Mouse (Mus musculus) kidney, postnatal 0 days (tissue): Measurements from ENCODE around the gene Shmt1. TPM values are rescaled to one million over a fixed set of nuclear protein-coding genes. Genes with fewer than 3 reads are reported as not detected.

ENCODE experiments used
- ATAC-seq: fragments of 200-750 bp; cut with Nextera tagmentation; replicated peaks from 2 replicates; pipeline ENCODE4 v1.8.0; 2017; ENCODE audit warnings: low read depth, moderate number of reproducible peaks, moderate TSS enrichment, moderate library complexity; ENCODE audit not compliant: low FRiP score
- DNase-seq: peaks from one replicate; pipeline ENCODE4 v3.0.0-alpha.2; 2016; ENCODE audit warnings: low spot score
- H3K27ac ChIP-seq: fragments of 300-500 bp; sonication (generic); 2 replicates; pipeline ENCODE4 v1.5.1; 2014; ENCODE audit warnings: mild to moderate bottlenecking
- H3K27me3 ChIP-seq: fragments of 300-500 bp; sonication (generic); 2 replicates; pipeline ENCODE4 v1.6.1; 2014; ENCODE audit warnings: low read length, mixed read lengths; ENCODE audit not compliant: insufficient read depth
- H3K36me3 ChIP-seq: fragments of 300-500 bp; sonication (generic); 2 replicates; pipeline ENCODE4 v1.6.1; 2014; ENCODE audit warnings: low read length, mixed read lengths; ENCODE audit not compliant: insufficient read depth
- H3K4me1 ChIP-seq: fragments of 300-500 bp; sonication (generic); replicated peaks from 2 replicates; pipeline ENCODE4 v1.6.1; 2014; ENCODE audit warnings: antibody characterized with exemption, low read length, mixed read lengths; ENCODE audit not compliant: insufficient read depth
- H3K4me2 ChIP-seq: fragments of 300-500 bp; sonication (generic); 2 replicates; pipeline ENCODE4 v1.6.1; 2014; ENCODE audit warnings: mild to moderate bottlenecking, low read length, moderate library complexity, mixed read lengths
- H3K4me3 ChIP-seq: fragments of 300-500 bp; sonication (generic); replicated peaks from 2 replicates; pipeline ENCODE4 v1.5.1; 2014; ENCODE audit warnings: low read depth, low read length
- H3K9ac ChIP-seq: fragments of 300-500 bp; sonication (generic); 2 replicates; pipeline ENCODE4 v1.6.1; 2014; ENCODE audit warnings: low read depth, low read length
- H3K9me3 ChIP-seq: fragments of 300-500 bp; sonication (generic); replicated peaks from 2 replicates; pipeline ENCODE4 v1.6.1; 2016; ENCODE audit warnings: low read length, inconsistent platforms, mixed read lengths
- CTCF ChIP-seq: IDR thresholded peaks from 2 replicates; pipeline ENCODE4 v1.5.1; 2016; ENCODE audit warnings: antibody characterized with exemption, low read depth, mild to moderate bottlenecking, moderate library complexity
- WGBS: fragments of 180-500 bp; shearing (Covaris S2); extraction: QIAGEN DNeasy Blood & Tissue Kit; methylation state at CpG from one replicate; pipeline ENCODE4 v1.1.7; 2014; 5-methylcytosine and 5-hydroxymethylcytosine counted together
- polyA plus RNA-seq: library from polyadenylated mRNA; unstranded; fragments of >200 nt; fragmentation: Nextera tagmentation; extraction: Ambion mirVana; gene quantifications from 2 replicates; pipeline ENCODE4 v1.2.1, GENCODE M21; 2015

Gene Shmt1
- polyA plus RNA-seq, 1 experiment from 2014 or later, result 53.5 TPM

- DNase-seq (no peak), ATAC-seq (no peak)
- Histone ChIP-seq H3K4me3 (no peak overlapping the region), H3K9me3 (no peaks in the 10 kb centered on the region), H3K4me1 (peaks cover 24% of the 10 kb centered on the region), H3K9ac (no peak overlapping the region), H3K27ac (no peak overlapping the region), H3K4me2 (no peak overlapping the region), H3K27me3 (no peaks in the 10 kb centered on the region), H3K36me3 (no peaks in the 10 kb centered on the region)
- no peak for TF ChIP-seq CTCF
- 82% methylated on average over 3 of the region's 3 CpGs for WGBS
These were observed 37.3 kb downstream of the Shmt1 start for GRCm38 (mm10) chr11:60774158-60774689.

- WGBS, result 89% methylated on average over 4 of the region's 4 CpGs
- ATAC-seq, result no peak
These were observed 39.4 kb downstream of the Shmt1 start for GRCm38 (mm10) chr11:60772161-60772560.

GRCm38 (mm10) chr11:60770776-60771175 lies 40.7 kb downstream of the Shmt1 start:
- no peak overlapping the region for H3K9ac ChIP-seq
- TF ChIP-seq CTCF, result no peak
- ATAC-seq (no peak), DNase-seq (no peak)
- no peaks in the 10 kb centered on the region for H3K27me3 ChIP-seq
- H3K4me3 ChIP-seq, result no peak overlapping the region
- H3K27ac ChIP-seq, result no peak overlapping the region
- 82% methylated on average over 3 of the region's 3 CpGs for WGBS
- no peaks in the 10 kb centered on the region for H3K36me3 ChIP-seq
- H3K4me2 ChIP-seq, result no peak overlapping the region
- peaks cover 4% of the 10 kb centered on the region; the same call in 1 of the 2 replicates for H3K4me1 ChIP-seq
- no peaks in the 10 kb centered on the region for H3K9me3 ChIP-seq

More at GRCm38 (mm10) chr11:60772161-60772560, 39.4 kb downstream of the Shmt1 start:
- TF ChIP-seq CTCF, result peak; percentile 28; the same call in 1 of the 2 replicates
- peaks cover 9% of the 10 kb centered on the region; the same call in 1 of the 2 replicates for H3K4me1 ChIP-seq
- no peak overlapping the region for H3K27ac ChIP-seq
- no peaks in the 10 kb centered on the region for H3K9me3 ChIP-seq
- H3K4me2 ChIP-seq, result no peak overlapping the region
- DNase-seq, result no peak
- no peak overlapping the region for H3K4me3 ChIP-seq
- no peaks in the 10 kb centered on the region for H3K36me3 ChIP-seq
- no peak overlapping the region for H3K9ac ChIP-seq
- no peaks in the 10 kb centered on the region for H3K27me3 ChIP-seq

GRCm38 (mm10) chr11:60769322-60769721 lies 42.2 kb downstream of the Shmt1 start:
- no peaks in the 10 kb centered on the region for H3K36me3 ChIP-seq
- TF ChIP-seq CTCF, result no peak
- no peak overlapping the region for H3K4me3 ChIP-seq
- no peak overlapping the region for H3K27ac ChIP-seq
- DNase-seq (no peak), ATAC-seq (no peak)
- 95% methylated on average over 2 of the region's 2 CpGs for WGBS
- H3K9me3 ChIP-seq, result no peaks in the 10 kb centered on the region
- no peak overlapping the region for H3K9ac ChIP-seq
- no peaks in the 10 kb centered on the region for H3K4me1 ChIP-seq
- no peaks in the 10 kb centered on the region for H3K27me3 ChIP-seq
- no peak overlapping the region for H3K4me2 ChIP-seq

GRCm38 (mm10) chr11:60766969-60767368 lies 44.5 kb downstream of the Shmt1 start:
- H3K27ac ChIP-seq, result no peak overlapping the region
- no peaks in the 10 kb centered on the region for H3K36me3 ChIP-seq
- no peaks in the 10 kb centered on the region for H3K4me1 ChIP-seq
- ATAC-seq (no peak), DNase-seq (peak; percentile 18)
- no peak overlapping the region for H3K4me2 ChIP-seq
- WGBS, result 89% methylated on average over 4 of the region's 4 CpGs
- H3K9ac ChIP-seq, result no peak overlapping the region
- TF ChIP-seq CTCF, result peak; percentile 39
- no peaks in the 10 kb centered on the region for H3K27me3 ChIP-seq
- no peak overlapping the region for H3K4me3 ChIP-seq
- H3K9me3 ChIP-seq, result no peaks in the 10 kb centered on the region

- ATAC-seq, result no peak
- Histone ChIP-seq H3K4me2 (no peak overlapping the region), H3K9me3 (no peaks in the 10 kb centered on the region), H3K4me1 (no peaks in the 10 kb centered on the region), H3K4me3 (no peak overlapping the region), H3K9ac (no peak overlapping the region), H3K27ac (no peak overlapping the region), H3K36me3 (peaks cover 22% of the 10 kb centered on the region; the same call in 1 of the 2 replicates), H3K27me3 (no peaks in the 10 kb centered on the region)
- WGBS, result 87% methylated on average over 3 of the region's 3 CpGs
- DNase-seq, result no peak
- TF ChIP-seq CTCF, result no peak
These were observed 49.8 kb downstream of the Shmt1 start for GRCm38 (mm10) chr11:60761681-60762080.

GRCm38 (mm10) chr11:60755570-60755969 lies 55.9 kb downstream of the Shmt1 start:
- ATAC-seq, result no peak
- Histone ChIP-seq H3K4me2 (no peak overlapping the region), H3K9me3 (no peaks in the 10 kb centered on the region), H3K4me3 (no peak overlapping the region), H3K27ac (no peak overlapping the region), H3K27me3 (no peaks in the 10 kb centered on the region), H3K36me3 (peaks cover 60% of the 10 kb centered on the region), H3K9ac (no peak overlapping the region), H3K4me1 (no peaks in the 10 kb centered on the region)
- no peak for TF ChIP-seq CTCF
- 94% methylated on average over 7 of the region's 7 CpGs for WGBS
- DNase-seq, result no peak
